Mouse (Mus musculus): ENCODE measurements around the gene Tmem213. TPM values are rescaled to one million over a fixed set of nuclear protein-coding genes. Genes with fewer than 3 reads are reported as not detected.

The Tmem213 gene
- polyA plus RNA-seq, 1 experiment from 2014 or later: not detected

DNA sequence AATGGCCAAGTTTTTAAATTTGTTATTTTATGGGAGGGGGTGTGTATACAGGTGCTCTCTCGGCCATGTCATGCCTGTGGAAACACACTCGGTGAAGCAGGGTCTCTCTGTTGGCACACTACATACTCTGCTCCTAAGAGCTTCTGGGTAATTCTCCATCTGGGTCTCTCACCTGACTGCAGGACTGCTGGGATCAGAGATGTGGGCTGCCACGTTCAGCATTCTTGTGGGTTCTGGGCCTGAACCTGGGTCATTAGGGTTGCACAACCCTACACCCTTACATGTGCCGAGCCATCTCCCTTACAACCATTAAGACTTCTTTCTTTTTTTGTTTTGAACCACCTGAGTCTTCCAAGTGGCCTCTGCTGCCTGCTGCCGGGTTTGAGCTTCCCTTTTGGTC, 12.8 kb downstream of the Tmem213 start:
- DNase-seq (ENCODE audit: low spot score): no peak
- H3K4me3 ChIP-seq (ENCODE audit: low read depth, low read length): no peak overlapping the region
- no peak overlapping the region for H3K9ac ChIP-seq (ENCODE audit: low read length)
- no peak overlapping the region for H3K27ac ChIP-seq (replicated peaks; ENCODE audit: low read depth, low read length)
- peaks cover 3% of the 10 kb centered on the region; the same call in 1 of the 2 replicates for H3K36me3 ChIP-seq (ENCODE audit: control insufficient read depth, insufficient read depth, low read length)
- H3K9me3 ChIP-seq (ENCODE audit: control insufficient read depth, low read length): no peaks in the 10 kb centered on the region; the same call in 1 of the 2 replicates
- no peaks in the 10 kb centered on the region for H3K27me3 ChIP-seq (ENCODE audit: control insufficient read depth, insufficient read depth, low read length)
- 88% methylated on average over 5 of the region's 5 CpGs for WGBS
- no peak overlapping the region for H3K4me2 ChIP-seq (ENCODE audit: low read depth, severe bottlenecking)
- ATAC-seq (ENCODE audit: insufficient number of reproducible peaks, low FRiP score, low TSS enrichment, low read depth): no peak
- 0 out of 2 replicates have a peak, but pooled peaks cover 4% of the 10 kb centered on the region for H3K4me1 ChIP-seq (ENCODE audit: control insufficient read depth, insufficient read depth, low read length)

DNA sequence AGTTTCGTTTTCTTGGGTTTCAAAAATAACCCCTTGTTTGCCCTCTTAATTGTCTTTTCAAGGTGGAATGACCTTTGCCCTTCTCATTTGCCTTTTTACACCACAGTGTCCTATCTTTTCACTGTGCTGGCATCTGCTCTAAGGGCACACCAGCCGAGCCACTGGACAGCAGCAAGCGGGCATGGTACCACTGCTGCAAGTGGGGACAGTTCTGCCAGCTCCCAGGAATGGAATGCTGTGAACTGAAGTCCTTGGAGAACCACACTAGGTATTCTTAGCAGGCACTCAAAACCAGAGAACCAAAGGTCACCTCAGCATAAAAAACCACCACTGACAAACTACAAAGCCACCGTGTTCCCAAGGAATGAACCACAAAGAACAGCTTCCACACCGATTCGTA, 13.7 kb downstream of the Tmem213 start:
- Histone ChIP-seq H3K4me3 (ENCODE audit: low read depth, low read length) (no peak overlapping the region), H3K27me3 (ENCODE audit: control insufficient read depth, insufficient read depth, low read length) (no peaks in the 10 kb centered on the region), H3K4me2 (ENCODE audit: low read depth, severe bottlenecking) (no peak overlapping the region), H3K4me1 (ENCODE audit: control insufficient read depth, insufficient read depth, low read length) (0 out of 2 replicates have a peak, but pooled peaks cover 4% of the 10 kb centered on the region), H3K9ac (ENCODE audit: low read length) (no peak overlapping the region), H3K9me3 (ENCODE audit: control insufficient read depth, low read length) (no peaks in the 10 kb centered on the region; the same call in 1 of the 2 replicates), H3K36me3 (ENCODE audit: control insufficient read depth, insufficient read depth, low read length) (peaks cover 3% of the 10 kb centered on the region; the same call in 1 of the 2 replicates), H3K27ac (replicated peaks; ENCODE audit: low read depth, low read length) (no peak overlapping the region)
- WGBS: 79% methylated on average over 6 of the region's 6 CpGs
- ATAC-seq (ENCODE audit: insufficient number of reproducible peaks, low FRiP score, low TSS enrichment, low read depth): no peak
- DNase-seq (ENCODE audit: low spot score): no peak

DNA sequence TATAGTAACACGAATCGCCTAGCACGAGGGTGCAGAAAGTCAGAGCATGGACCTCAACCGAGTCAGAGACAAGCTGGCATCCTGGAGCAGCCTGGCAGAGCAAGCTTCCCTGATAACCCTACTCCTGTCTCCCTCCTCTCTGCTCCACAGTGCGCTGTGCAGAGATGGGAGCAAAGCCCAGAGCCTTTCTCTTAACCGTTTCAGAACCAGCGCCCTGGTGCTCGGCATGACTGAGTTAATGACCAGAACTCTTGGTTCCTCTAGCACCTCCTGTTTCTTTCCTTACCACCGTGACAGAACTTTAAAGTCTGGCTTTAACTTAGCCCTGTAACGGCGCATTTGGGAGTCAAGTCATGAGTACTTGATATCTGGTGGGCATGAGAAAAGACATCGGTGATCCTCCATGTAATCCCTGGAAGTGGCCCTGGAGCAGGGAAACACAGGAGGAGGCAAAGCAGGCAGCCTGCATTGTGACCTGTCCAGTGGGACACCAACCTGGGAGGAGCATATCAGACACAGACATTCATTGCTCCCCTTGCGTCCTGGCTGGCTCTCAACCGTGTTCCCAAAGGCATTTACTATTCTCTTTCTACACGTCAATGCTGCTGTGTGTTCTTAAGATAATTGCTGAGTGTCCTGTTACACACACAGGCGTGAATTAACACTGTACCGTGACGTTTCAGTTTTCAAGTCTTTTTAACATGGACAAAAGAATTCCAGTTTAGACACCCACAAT, 14.6 kb downstream of the Tmem213 start:
- ATAC-seq (ENCODE audit: insufficient number of reproducible peaks, low FRiP score, low TSS enrichment, low read depth) (no peak), DNase-seq (ENCODE audit: low spot score) (no peak)
- 77% methylated on average over 18 of the region's 18 CpGs for WGBS
- peaks cover 4% of the 10 kb centered on the region for H3K36me3 ChIP-seq (ENCODE audit: control insufficient read depth, insufficient read depth, low read length)
- no peak overlapping the region for H3K4me2 ChIP-seq (ENCODE audit: low read depth, severe bottlenecking)
- H3K27me3 ChIP-seq (ENCODE audit: control insufficient read depth, insufficient read depth, low read length): no peaks in the 10 kb centered on the region
- H3K9me3 ChIP-seq (ENCODE audit: control insufficient read depth, low read length): no peaks in the 10 kb centered on the region; the same call in 1 of the 2 replicates
- no peak overlapping the region for H3K9ac ChIP-seq (ENCODE audit: low read length)
- no peak overlapping the region for H3K4me3 ChIP-seq (ENCODE audit: low read depth, low read length)
- no peak overlapping the region for H3K27ac ChIP-seq (replicated peaks; ENCODE audit: low read depth, low read length)
- 0 out of 2 replicates have a peak, but pooled peaks cover 4% of the 10 kb centered on the region for H3K4me1 ChIP-seq (ENCODE audit: control insufficient read depth, insufficient read depth, low read length)

DNA sequence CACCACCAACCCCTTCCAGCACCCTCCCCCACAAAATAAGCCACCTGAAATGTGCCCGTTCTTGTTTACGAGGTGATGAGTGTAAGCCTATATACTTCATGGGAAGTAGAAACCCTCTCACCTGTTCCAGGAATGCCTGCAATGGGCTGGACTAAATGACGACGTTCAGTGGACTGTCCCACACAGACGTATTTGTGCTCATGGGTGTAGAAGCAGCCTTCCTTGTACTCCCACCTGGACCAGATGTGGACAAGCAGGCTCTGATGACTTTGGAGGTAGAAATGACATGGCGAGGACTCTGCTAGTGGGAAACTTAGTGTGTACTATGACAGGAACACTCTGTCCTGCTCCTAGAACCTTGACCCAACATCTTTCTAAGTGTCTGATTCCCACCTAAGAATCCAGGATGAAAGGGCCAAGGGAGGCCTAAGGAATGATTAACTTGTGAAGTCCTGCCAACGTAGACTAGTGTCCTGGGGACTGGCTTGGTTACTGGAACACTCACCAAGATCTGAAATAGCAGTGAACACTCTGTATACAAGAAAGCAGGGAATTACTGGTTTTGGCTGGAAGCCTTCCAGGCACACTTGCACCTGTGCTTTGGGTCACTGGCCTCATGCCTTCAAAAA, 15.3 kb downstream of the Tmem213 start, which contains the start of gene Atp6v0a4:
Atp6v0a4 (minus strand) TSS at position 380 of the 629 bp plus-strand sequence.
- Histone ChIP-seq H3K9ac (ENCODE audit: low read length) (no peak within 1 kb of the TSS), H3K4me1 (ENCODE audit: control insufficient read depth, insufficient read depth, low read length) (0 out of 2 replicates have a peak, but pooled peaks cover 4% of the 10 kb centered on the region), H3K4me2 (ENCODE audit: low read depth, severe bottlenecking) (no peak within 1 kb of the TSS), H3K27me3 (ENCODE audit: control insufficient read depth, insufficient read depth, low read length) (no peaks in the 10 kb centered on the region), H3K9me3 (ENCODE audit: control insufficient read depth, low read length) (no peaks in the 10 kb centered on the region; the same call in 1 of the 2 replicates), H3K27ac (replicated peaks; ENCODE audit: low read depth, low read length) (no peak within 1 kb of the TSS), H3K4me3 (ENCODE audit: low read depth, low read length) (no peak within 1 kb of the TSS), H3K36me3 (ENCODE audit: control insufficient read depth, insufficient read depth, low read length) (peaks cover 6% of the 10 kb centered on the region)
- WGBS: 67% methylated on average over 7 of the region's 7 CpGs
- DNase-seq (ENCODE audit: low spot score) (no peak), ATAC-seq (ENCODE audit: insufficient number of reproducible peaks, low FRiP score, low TSS enrichment, low read depth) (no peak)

DNA sequence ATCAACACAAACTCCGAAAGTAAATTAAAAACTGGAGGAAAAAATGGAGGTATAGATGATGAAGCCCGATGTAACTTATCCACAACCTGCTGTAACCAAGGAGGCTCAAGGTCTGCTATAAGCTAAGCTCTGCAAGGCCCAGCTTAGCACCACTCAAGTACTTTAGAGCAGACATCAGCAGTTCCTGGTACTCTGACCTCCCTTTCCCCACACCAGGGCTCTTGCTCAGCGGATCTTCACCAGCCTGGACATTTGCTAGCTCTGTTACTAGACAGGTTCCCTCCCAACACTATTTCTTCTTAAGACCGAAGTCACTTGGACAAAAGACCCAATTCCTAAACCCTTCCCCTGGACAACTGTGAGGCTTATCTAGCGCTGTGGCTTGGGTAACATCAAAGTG, 15.8 kb downstream of the Tmem213 start:
- H3K27me3 ChIP-seq (ENCODE audit: control insufficient read depth, insufficient read depth, low read length): no peaks in the 10 kb centered on the region
- H3K4me1 ChIP-seq (ENCODE audit: control insufficient read depth, insufficient read depth, low read length): 0 out of 2 replicates have a peak, but pooled peaks cover 4% of the 10 kb centered on the region
- peaks cover 6% of the 10 kb centered on the region for H3K36me3 ChIP-seq (ENCODE audit: control insufficient read depth, insufficient read depth, low read length)
- no peak overlapping the region for H3K27ac ChIP-seq (replicated peaks; ENCODE audit: low read depth, low read length)
- WGBS: 89% methylated on average over 5 of the region's 5 CpGs
- H3K9me3 ChIP-seq (ENCODE audit: control insufficient read depth, low read length): no peaks in the 10 kb centered on the region; the same call in 1 of the 2 replicates
- no peak for ATAC-seq (ENCODE audit: insufficient number of reproducible peaks, low FRiP score, low TSS enrichment, low read depth)
- no peak overlapping the region for H3K4me2 ChIP-seq (ENCODE audit: low read depth, severe bottlenecking)
- no peak for DNase-seq (ENCODE audit: low spot score)
- H3K4me3 ChIP-seq (ENCODE audit: low read depth, low read length): no peak overlapping the region
- no peak overlapping the region for H3K9ac ChIP-seq (ENCODE audit: low read length)

DNA sequence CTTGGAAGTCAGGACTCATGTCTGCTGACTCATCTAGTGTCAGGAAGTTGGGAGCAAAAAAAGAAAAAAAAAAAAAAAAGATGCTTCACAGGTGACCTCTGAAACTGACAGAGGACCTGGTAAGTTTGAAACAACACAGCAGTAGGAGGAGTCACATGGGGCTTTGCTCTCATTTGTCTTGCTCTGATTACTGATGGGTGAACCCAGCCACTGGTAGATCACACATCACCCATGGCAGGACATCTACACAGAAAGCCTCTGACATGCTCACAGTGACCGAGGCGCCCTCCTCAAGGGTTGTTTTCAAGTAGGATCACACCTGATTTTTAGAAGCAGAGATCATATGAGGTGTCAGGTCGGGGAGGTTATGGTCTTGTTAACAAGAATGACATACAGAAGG, 16.4 kb downstream of the Tmem213 start:
- Histone ChIP-seq H3K4me1 (ENCODE audit: control insufficient read depth, insufficient read depth, low read length) (0 out of 2 replicates have a peak, but pooled peaks cover 4% of the 10 kb centered on the region), H3K36me3 (ENCODE audit: control insufficient read depth, insufficient read depth, low read length) (peaks cover 6% of the 10 kb centered on the region), H3K4me3 (ENCODE audit: low read depth, low read length) (no peak overlapping the region), H3K9me3 (ENCODE audit: control insufficient read depth, low read length) (no peaks in the 10 kb centered on the region; the same call in 1 of the 2 replicates), H3K9ac (ENCODE audit: low read length) (no peak overlapping the region), H3K27ac (replicated peaks; ENCODE audit: low read depth, low read length) (no peak overlapping the region), H3K27me3 (ENCODE audit: control insufficient read depth, insufficient read depth, low read length) (no peaks in the 10 kb centered on the region), H3K4me2 (ENCODE audit: low read depth, severe bottlenecking) (no peak overlapping the region)
- no peak for ATAC-seq (ENCODE audit: insufficient number of reproducible peaks, low FRiP score, low TSS enrichment, low read depth)
- DNase-seq (ENCODE audit: low spot score): no peak
- WGBS: 96% methylated on average over 3 of the region's 3 CpGs

DNA sequence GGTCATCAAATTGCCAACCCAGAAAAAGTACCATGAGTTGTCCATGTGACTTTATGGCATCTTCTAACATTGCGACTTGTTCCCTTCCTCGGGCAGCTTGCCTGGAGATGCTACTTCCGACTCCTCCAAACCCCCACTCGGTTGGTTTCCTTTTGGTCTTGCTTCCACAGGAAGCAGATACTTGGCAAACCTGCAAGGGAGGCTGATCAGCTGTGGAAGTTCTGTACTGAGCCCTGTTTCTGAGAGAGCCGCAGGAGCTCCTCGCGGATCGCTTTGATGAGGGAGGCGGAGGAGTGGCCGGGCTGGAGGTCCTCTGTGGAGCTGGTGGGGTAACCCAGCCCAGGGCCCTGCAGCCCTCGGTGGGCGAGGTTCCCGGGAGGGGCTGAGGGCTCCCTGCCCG, 19.1 kb downstream of the Tmem213 start:
- ATAC-seq (ENCODE audit: insufficient number of reproducible peaks, low FRiP score, low TSS enrichment, low read depth): no peak
- H3K36me3 ChIP-seq (ENCODE audit: control insufficient read depth, insufficient read depth, low read length): peaks cover 6% of the 10 kb centered on the region

DNA sequence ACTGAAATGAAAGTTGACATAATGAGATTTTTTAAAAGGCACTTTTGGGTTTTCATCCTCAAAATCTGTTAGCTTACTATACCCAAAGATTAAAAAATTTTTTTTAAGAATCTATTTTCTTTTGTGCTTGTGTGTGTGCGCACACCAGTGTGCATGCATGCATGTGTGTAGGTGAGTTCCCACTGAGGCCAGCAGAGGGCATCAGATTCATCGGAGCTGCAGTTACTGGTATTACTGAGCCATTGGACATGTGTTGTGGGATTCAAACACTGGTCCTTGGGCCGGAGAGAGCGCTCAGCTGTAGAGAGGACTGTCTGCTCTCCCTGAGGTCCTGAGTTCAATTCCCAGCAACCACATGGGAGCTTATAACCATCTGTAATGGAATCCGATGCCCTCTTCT, 20.8 kb downstream of the Tmem213 start:
- Histone ChIP-seq H3K36me3 (ENCODE audit: control insufficient read depth, insufficient read depth, low read length) (peaks cover 7% of the 10 kb centered on the region), H3K9ac (ENCODE audit: low read length) (no peak overlapping the region), H3K9me3 (ENCODE audit: control insufficient read depth, low read length) (no peaks in the 10 kb centered on the region; the same call in 1 of the 2 replicates), H3K4me3 (ENCODE audit: low read depth, low read length) (no peak overlapping the region), H3K27me3 (ENCODE audit: control insufficient read depth, insufficient read depth, low read length) (no peaks in the 10 kb centered on the region), H3K4me1 (ENCODE audit: control insufficient read depth, insufficient read depth, low read length) (no peaks in the 10 kb centered on the region), H3K4me2 (ENCODE audit: low read depth, severe bottlenecking) (no peak overlapping the region), H3K27ac (replicated peaks; ENCODE audit: low read depth, low read length) (no peak overlapping the region)
- DNase-seq (ENCODE audit: low spot score) (no peak), ATAC-seq (ENCODE audit: insufficient number of reproducible peaks, low FRiP score, low TSS enrichment, low read depth) (no peak)
- 98% methylated on average over 5 of the region's 5 CpGs for WGBS

More for the DNA sequence above, 19.1 kb downstream of the Tmem213 start:
- no peak overlapping the region for H3K27ac ChIP-seq (replicated peaks; ENCODE audit: low read depth, low read length)
- H3K4me2 ChIP-seq (ENCODE audit: low read depth, severe bottlenecking): no peak overlapping the region
- no peak overlapping the region for H3K4me3 ChIP-seq (ENCODE audit: low read depth, low read length)
- no peaks in the 10 kb centered on the region; the same call in 1 of the 2 replicates for H3K9me3 ChIP-seq (ENCODE audit: control insufficient read depth, low read length)
- H3K4me1 ChIP-seq (ENCODE audit: control insufficient read depth, insufficient read depth, low read length): 0 out of 2 replicates have a peak, but pooled peaks cover 4% of the 10 kb centered on the region
- WGBS: 95% methylated on average over 14 of the region's 14 CpGs
- H3K9ac ChIP-seq (ENCODE audit: low read length): no peak overlapping the region
- DNase-seq (ENCODE audit: low spot score): no peak
- no peaks in the 10 kb centered on the region for H3K27me3 ChIP-seq (ENCODE audit: control insufficient read depth, insufficient read depth, low read length)

Data from limb, embryonic 11.5 days (tissue).